Mouse (Mus musculus) kidney, adult 2 months (tissue): ENCODE data around the gene Cldn5. TPM values are rescaled to one million over a fixed set of nuclear protein-coding genes. Genes with fewer than 3 reads are reported as not detected.
A peak's percentile ranks its signal among the peaks of the same experiment; 100 is the strongest.

Experiments
- DNase-seq: peaks from one replicate; pipeline ENCODE4 v3.0.0; 2021
- H3K27ac ChIP-seq: fragments of 200-500 bp; 2 replicates; pipeline ENCODE4 v1.5.1; 2012; ENCODE audit warnings: low read depth, low read length, control low read depth, inconsistent platforms; ENCODE audit not compliant: insufficient read depth
- H3K27me3 ChIP-seq: fragments of 200-500 bp; replicated peaks from 2 replicates; pipeline ENCODE4 v1.6.1; 2012; ENCODE audit warnings: mild to moderate bottlenecking, moderate library complexity, low read length, inconsistent platforms; ENCODE audit not compliant: control insufficient read depth, insufficient read depth
- H3K36me3 ChIP-seq: fragments of 200-500 bp; 2 replicates; pipeline ENCODE4 v1.6.1; 2012; ENCODE audit warnings: mild to moderate bottlenecking, moderate library complexity, low read length, inconsistent platforms; ENCODE audit not compliant: control insufficient read depth, insufficient read depth
- H3K4me1 ChIP-seq: fragments of 200-500 bp; 2 replicates; pipeline ENCODE4 v1.6.1; 2011; ENCODE audit warnings: low read length; ENCODE audit not compliant: control insufficient read depth, insufficient read depth
- H3K4me3 ChIP-seq: fragments of 200-500 bp; 2 replicates; pipeline ENCODE4 v1.5.1; 2011; ENCODE audit warnings: mild to moderate bottlenecking, low read depth, low read length, control low read depth; ENCODE audit not compliant: insufficient read depth
- CTCF ChIP-seq: fragments of 200-500 bp; conservative IDR thresholded peaks from 2 replicates; pipeline ENCODE4 v1.5.1; 2011; ENCODE audit warnings: low read depth, mild to moderate bottlenecking, control low read depth, low read length, moderate library complexity, mixed read lengths; ENCODE audit not compliant: insufficient read depth, insufficient read length
- POLR2A ChIP-seq: fragments of 200-500 bp; IDR thresholded peaks from one replicate; pipeline ENCODE4 v1.6.1; 2011; ENCODE audit warnings: low read depth, low read length, control low read depth
- WGBS: fragments of 180-500 bp; shearing (Covaris S2); methylation state at CpG from one replicate; pipeline ENCODE4 v1.1.7; 2018; 5-methylcytosine and 5-hydroxymethylcytosine counted together
- polyA plus RNA-seq: library from polyadenylated mRNA; depleted of rRNA; stranded (reverse); fragments of >200 nt; gene quantifications from 2 replicates; pipeline ENCODE4 v1.2.3, GENCODE M21; 2012; rRNA removed

Cldn5 gene
- 28.1 and 33.6 TPM in 2 replicates for polyA plus RNA-seq

DNA sequence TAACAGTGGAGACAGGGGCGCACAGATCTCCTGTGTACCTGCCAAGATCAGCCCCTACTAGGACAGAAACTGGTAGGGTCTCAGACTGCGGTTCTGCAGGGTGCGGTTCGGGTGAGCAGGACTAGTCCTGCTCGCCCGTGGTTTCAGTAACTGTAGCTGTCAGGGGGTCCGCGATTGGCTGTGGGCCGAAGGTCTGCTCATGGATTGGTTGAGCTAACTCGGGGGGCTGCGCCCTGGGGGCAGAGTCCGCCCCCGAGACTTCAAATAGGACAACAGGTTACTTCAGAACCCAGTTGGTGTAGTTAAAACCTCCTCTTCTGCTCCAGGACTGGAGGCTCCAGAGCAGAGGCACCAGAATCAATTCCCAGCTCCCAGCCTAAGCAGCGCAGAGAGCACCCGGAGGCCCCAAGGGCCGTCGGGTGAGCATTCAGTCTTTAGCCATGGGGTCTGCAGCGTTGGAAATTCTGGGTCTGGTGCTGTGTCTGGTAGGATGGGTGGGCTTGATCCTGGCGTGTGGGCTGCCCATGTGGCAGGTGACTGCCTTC, at the start of gene Cldn5:
Gene Cldn5 (plus strand): TSS at position 292 of the 545 bp plus-strand sequence.
- peak; percentile 19 for DNase-seq

DNA sequence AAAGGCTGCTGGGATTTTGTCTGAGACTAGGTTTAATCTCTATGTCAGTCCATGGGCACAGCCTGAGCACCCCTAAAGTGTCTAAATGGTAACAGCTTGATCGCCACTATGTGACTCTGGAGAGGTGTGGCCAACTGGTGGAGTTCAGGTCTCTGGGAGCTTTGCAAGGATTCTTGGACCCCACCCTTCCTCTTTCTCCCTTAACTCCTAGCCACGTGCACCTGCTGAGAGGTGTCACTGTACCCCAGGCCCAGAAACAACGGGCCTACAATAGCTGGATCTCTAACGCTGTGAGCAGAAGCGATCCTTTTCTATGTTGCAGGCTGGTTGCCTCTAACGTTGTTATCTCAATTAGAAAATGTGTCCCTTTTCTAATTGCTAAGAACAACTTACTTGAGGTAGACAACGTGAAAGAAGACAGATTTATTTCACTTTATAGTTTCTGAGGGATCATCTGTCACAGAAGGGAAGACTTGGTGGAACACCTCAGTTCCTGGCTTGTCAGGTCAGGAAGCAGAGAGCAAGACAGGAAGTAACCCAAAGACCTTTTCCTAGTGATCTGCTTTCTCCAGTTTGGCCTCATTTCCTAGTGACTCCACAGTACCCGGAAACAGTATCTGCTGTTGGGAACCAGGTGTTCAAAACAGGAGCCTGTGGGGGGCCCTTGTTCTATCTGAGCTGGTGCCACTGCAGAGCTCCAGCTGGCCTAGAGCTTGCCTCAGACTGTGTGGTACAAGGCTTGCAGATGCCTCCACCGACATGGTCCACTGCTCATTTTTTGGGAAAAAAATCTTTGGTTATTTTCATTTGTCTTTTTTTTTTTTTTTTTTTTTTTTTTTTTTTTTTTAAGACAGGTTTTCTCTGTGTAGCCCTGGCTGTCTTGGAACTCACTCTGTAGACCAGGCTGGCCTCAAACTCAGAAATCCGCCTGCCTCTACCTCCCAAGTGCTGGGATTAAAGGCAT, 48.8 kb upstream of the Cldn5 start:
- peak; percentile 16 for DNase-seq
- Histone ChIP-seq H3K4me1 (no peaks in the 10 kb centered on the region), H3K4me3 (no peak overlapping the region), H3K36me3 (no peaks in the 10 kb centered on the region), H3K27ac (no peak overlapping the region), H3K27me3 (no peaks in the 10 kb centered on the region)
- WGBS: 65% methylated on average over 10 of the region's 10 CpGs
- TF ChIP-seq POLR2A (no peak), CTCF (no peak)

More for the DNA sequence above, at the start of gene Cldn5:
- Histone ChIP-seq H3K27me3 (no peaks in the 10 kb centered on the region), H3K27ac (peak within 1 kb of the TSS; percentile 13; the same call in 1 of the 2 replicates), H3K4me3 (peak within 1 kb of the TSS; percentile 31), H3K4me1 (no peaks in the 10 kb centered on the region), H3K36me3 (no peaks in the 10 kb centered on the region)
- WGBS: 26% methylated on average over 19 of the region's 19 CpGs
- no peak for TF ChIP-seq CTCF

GRCm38 (mm10) chr16:18729185-18729584, 47.5 kb upstream of the Cldn5 start:
- DNase-seq: no peak
- no peak for TF ChIP-seq POLR2A
- TF ChIP-seq CTCF: no peak
- H3K4me1 ChIP-seq: no peaks in the 10 kb centered on the region
- no peaks in the 10 kb centered on the region for H3K27me3 ChIP-seq
- no peak overlapping the region for H3K4me3 ChIP-seq
- no peak overlapping the region for H3K27ac ChIP-seq
- WGBS: 56% methylated on average over 5 of the region's 5 CpGs
- H3K36me3 ChIP-seq: no peaks in the 10 kb centered on the region

- Histone ChIP-seq H3K36me3 (no peaks in the 10 kb centered on the region), H3K27me3 (no peaks in the 10 kb centered on the region), H3K4me1 (no peaks in the 10 kb centered on the region), H3K27ac (no peak overlapping the region), H3K4me3 (no peak overlapping the region)
- TF ChIP-seq POLR2A (no peak), CTCF (no peak)
- WGBS: 70% methylated on average over 3 of the region's 3 CpGs
- DNase-seq: no peak
Observed at GRCm38 (mm10) chr16:18730640-18731039, 46.0 kb upstream of the Cldn5 start.

DNA sequence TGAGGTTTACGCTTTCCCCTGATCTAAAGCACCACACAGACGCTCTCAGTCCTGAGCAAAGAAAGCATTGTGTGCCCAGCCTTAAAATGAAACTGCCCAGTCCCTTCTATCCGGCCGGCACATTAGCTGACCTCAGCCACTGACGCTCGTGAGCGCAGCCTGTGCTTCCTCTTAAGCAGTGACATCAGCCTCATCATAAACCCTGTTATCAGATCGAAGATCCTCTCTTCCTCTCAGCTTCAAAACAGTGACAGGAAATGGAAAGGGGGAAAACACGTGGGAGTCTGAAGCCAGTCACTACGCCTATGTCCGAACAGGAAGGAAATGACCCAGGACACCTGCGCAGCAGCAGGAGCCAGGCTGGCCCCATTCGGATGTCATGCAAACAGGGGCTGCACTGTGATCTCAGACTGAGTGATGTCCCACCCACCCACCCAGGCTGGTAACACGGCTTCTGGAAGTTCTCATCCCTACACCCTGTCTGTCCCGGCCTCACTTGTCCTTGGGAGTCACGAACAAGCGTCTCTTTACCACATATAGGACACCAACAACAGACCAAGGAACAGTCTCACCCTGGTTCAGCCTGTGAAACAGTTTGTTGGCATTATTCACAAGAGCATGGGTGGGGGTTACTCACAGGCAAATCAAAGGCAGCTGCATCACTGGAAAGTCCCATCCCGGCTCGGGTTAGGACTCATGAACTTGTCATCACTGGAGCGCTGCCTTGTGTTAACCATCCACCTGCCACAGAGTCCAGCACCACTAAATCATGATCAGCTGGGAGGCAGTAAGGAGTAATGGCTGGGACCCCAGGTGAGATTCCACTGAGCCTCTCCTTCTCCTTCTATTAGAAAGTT, 43.3 kb upstream of the Cldn5 start:
- no peaks in the 10 kb centered on the region for H3K4me1 ChIP-seq
- no peaks in the 10 kb centered on the region for H3K36me3 ChIP-seq
- no peak overlapping the region for H3K27ac ChIP-seq
- peak overlapping the region; percentile 17; the same call in 1 of the 2 replicates for H3K4me3 ChIP-seq
- WGBS: 31% methylated on average over 20 of the region's 20 CpGs
- H3K27me3 ChIP-seq: no peaks in the 10 kb centered on the region
- peak; percentile 67 for DNase-seq
- TF ChIP-seq CTCF (no peak), POLR2A (no peak)

GRCm38 (mm10) chr16:18738303-18738702, 38.3 kb upstream of the Cldn5 start:
- Histone ChIP-seq H3K27ac (no peak overlapping the region), H3K27me3 (no peaks in the 10 kb centered on the region), H3K4me3 (no peak overlapping the region), H3K36me3 (no peaks in the 10 kb centered on the region), H3K4me1 (no peaks in the 10 kb centered on the region)
- TF ChIP-seq POLR2A (no peak), CTCF (no peak)
- DNase-seq: no peak

GRCm38 (mm10) chr16:18746268-18747122, 30.2 kb upstream of the Cldn5 start:
- Histone ChIP-seq H3K27ac (no peak overlapping the region), H3K36me3 (no peaks in the 10 kb centered on the region), H3K27me3 (no peaks in the 10 kb centered on the region), H3K4me3 (no peak overlapping the region), H3K4me1 (no peaks in the 10 kb centered on the region)
- TF ChIP-seq CTCF (no peak), POLR2A (no peak)
- no peak for DNase-seq
- 76% methylated on average over 20 of the region's 20 CpGs for WGBS
